Mouse (Mus musculus): ENCODE results near the gene Tbc1d10c. TPM values are rescaled to one million over a fixed set of nuclear protein-coding genes. Genes with fewer than 3 reads are reported as not detected.
"Not testable (repeated sequence)": the region's sequence is repeated elsewhere in the genome, so short reads cannot be mapped to it uniquely, and the experiment has no call there.

The Tbc1d10c gene
- polyA plus RNA-seq, 1 experiment: 23.0 TPM

DNA sequence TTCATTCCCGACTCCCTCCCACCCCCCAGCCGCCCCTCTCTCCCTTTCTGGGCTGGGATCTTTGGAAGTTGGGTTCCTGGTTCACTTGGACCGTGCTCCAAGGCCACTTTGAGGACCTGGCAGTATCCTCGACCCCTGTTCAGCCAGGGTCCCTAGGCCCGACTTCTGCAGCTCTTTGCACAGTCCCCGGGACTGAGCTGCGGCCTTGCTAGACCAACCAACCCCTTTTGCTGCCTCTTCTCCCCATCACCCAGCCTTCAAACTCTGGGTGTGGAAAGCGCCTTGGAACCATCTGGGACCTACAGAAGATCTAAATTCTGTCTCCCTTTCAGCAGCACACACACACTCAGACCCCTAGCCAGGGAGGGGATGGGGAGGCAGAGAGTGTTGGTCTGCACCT lies 42.3 kb downstream of the Tbc1d10c start:
- no peak for DNase-seq (ENCODE audit: low read depth, low spot score)
- 0% methylated on average over 8 of the region's 8 CpGs for WGBS

GRCm38 (mm10) chr19:4148491-4148806 lies 42.6 kb downstream of the Tbc1d10c start, which contains the start of gene Coro1b:
TSS of gene Coro1b (plus strand) at chr19:4148619.
- under 1% methylated on average over 33 of the region's 33 CpGs for WGBS
- DNase-seq (ENCODE audit: low read depth, low spot score): peak; percentile 72

DNA sequence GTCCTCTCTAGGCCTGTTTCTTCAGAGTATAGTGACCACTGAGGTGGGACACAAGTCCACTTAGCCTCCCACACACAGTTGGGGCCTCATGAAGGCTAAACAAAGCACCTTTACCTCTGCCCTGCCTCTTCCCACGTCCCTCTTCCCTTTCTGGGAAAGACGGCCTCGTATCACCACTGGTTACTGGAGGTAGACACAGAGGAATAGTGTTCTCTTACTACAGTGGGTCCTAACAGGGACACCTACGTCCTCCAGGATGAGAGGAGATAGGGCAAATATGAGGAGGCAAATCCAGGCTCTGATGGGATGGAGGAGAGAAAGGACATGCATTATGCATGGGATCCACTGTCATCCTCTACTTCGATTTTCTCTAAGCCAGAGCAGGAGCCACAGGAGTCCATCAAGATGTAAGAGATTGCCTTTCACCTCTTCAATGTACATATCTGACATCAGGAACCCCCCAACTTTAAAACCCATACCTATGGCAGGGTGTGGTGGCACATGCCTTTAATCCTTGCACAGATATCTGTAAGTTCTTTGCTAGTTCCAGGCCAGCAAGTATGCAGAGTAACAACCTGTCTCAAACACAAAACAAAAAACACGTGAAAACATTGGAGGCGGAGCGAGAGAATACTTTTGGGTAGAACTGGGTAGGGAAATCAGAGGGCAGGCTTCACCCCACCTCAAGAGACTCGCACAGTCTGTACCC lies 43.1 kb downstream of the Tbc1d10c start:
- 44% methylated on average over 9 of the region's 9 CpGs for WGBS
- no peak for DNase-seq (ENCODE audit: low read depth, low spot score)

- DNase-seq (ENCODE audit: low read depth, low spot score): no peak
- WGBS: 71% methylated on average over 3 of the region's 3 CpGs
Measured at GRCm38 (mm10) chr19:4147022-4147405, 44.1 kb downstream of the Tbc1d10c start.

GRCm38 (mm10) chr19:4146366-4147021 lies 44.6 kb downstream of the Tbc1d10c start:
- WGBS: 81% methylated on average over 12 of the region's 12 CpGs
- no peak for DNase-seq (ENCODE audit: low read depth, low spot score)

DNA sequence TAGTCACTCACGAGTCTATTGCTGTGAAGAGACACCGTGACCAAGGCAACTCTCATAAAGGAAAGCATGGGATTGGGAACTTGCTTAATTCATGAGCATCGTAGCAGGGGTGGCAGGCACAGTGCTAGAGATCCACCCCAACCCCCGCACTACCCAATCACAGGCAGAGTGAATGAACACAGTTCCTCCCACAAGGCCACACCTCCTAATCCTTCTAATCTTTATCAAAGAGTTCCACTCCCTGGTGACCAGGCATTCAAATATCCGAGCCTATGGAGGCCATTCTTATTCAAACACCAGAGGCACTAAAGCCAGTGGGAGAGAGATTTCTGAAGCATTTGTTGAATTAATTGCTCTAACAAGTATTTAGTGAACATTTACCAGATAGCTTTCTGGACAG lies 45.1 kb downstream of the Tbc1d10c start:
- WGBS: 94% methylated on average over 5 of the region's 5 CpGs
- no peak for DNase-seq (ENCODE audit: low read depth, low spot score)

- DNase-seq (ENCODE audit: low read depth, low spot score): no peak
- WGBS: 71% methylated on average over 16 of the region's 16 CpGs
Measured at GRCm38 (mm10) chr19:4144550-4145498, 46.3 kb downstream of the Tbc1d10c start.

GRCm38 (mm10) chr19:4143759-4144268 lies 47.3 kb downstream of the Tbc1d10c start, which contains the start of gene Cabp4:
TSS of gene Cabp4 (minus strand) at chr19:4144033.
- 73% methylated on average over 7 of the region's 7 CpGs for WGBS
- DNase-seq (ENCODE audit: low read depth, low spot score): no peak

- 85% methylated on average over 18 of the region's 18 CpGs for WGBS
- DNase-seq (ENCODE audit: low read depth, low spot score): no peak
Measured at GRCm38 (mm10) chr19:4142416-4143173, 48.5 kb downstream of the Tbc1d10c start.

DNA sequence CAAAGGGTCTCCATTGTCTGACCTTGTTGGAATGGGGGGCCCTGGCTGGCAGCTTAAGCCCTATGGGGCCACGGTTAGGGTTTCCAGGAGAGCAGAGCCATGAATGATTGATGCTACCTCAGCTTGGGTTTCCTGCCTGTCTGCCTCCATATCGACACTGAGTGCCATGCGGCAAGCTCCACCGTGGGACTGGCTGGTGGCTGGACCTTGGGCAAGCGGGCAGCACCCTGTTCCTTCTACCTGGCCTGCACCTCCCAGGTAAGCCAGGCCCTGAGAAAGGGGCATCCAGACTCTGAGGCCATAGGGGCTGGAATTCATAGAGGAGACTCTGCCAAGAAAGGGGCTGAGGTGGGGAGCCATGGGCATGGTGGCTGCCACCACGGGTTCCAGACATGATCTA lies 50.9 kb downstream of the Tbc1d10c start:
- no peak for DNase-seq (ENCODE audit: low read depth, low spot score)
- 84% methylated on average over 6 of the region's 6 CpGs for WGBS

- WGBS: 95% methylated on average over 2 of the region's 2 CpGs
- no peak for DNase-seq (ENCODE audit: low read depth, low spot score)
Measured at GRCm38 (mm10) chr19:4139446-4139845, 51.6 kb downstream of the Tbc1d10c start, which contains the start of gene Gpr152. TSS of gene Gpr152 (plus strand) at chr19:4139787.

DNA sequence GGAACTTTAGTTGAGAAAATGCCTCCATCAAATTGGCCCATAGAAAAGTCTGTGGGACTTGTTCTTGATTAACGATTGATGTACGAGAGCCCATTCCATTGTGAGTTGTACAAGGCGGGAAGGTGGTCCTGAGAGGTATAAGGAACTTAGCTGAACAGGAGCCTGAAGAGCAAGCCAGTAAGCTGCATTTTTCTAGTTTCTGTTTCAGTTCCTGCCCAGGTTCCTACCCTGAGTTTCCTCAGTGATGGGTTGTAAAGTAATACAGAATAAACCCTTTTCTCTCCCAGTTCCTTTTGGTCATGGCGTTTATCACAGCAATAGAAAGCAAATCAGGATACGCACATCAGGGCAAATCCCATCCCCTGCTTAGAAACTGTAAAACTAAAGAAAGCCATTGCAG lies 53.2 kb downstream of the Tbc1d10c start:
- WGBS: 49% methylated on average over 5 of the region's 5 CpGs
- DNase-seq (ENCODE audit: low read depth, low spot score): no peak

DNA sequence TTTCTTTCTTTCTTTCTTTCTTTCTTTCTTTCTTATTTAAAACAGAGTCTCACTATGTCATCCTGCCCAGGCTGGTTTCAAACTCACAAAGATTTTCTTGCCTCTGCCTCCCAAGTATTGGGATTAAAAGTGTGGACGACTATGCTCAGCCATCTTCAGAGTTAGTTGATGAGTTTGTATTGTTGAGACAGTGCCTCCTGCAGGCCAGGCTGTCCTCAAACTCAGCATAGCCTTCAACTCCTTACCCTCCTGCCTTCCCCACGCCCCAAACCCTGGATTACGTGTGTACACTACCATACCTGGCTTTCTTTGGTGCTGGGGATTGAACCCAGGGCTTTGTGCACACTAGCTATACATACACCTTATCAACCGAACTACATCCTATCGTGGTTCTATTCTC lies 54.6 kb downstream of the Tbc1d10c start:
- 83% methylated on average over 5 of the region's 5 CpGs for WGBS
- DNase-seq (ENCODE audit: low read depth, low spot score): no peak

GRCm38 (mm10) chr19:4135963-4136345 lies 55.1 kb downstream of the Tbc1d10c start:
- WGBS: 17% methylated on average over 8 of the region's 8 CpGs
- not testable (repeated sequence) for DNase-seq (ENCODE audit: low read depth, low spot score)

DNA sequence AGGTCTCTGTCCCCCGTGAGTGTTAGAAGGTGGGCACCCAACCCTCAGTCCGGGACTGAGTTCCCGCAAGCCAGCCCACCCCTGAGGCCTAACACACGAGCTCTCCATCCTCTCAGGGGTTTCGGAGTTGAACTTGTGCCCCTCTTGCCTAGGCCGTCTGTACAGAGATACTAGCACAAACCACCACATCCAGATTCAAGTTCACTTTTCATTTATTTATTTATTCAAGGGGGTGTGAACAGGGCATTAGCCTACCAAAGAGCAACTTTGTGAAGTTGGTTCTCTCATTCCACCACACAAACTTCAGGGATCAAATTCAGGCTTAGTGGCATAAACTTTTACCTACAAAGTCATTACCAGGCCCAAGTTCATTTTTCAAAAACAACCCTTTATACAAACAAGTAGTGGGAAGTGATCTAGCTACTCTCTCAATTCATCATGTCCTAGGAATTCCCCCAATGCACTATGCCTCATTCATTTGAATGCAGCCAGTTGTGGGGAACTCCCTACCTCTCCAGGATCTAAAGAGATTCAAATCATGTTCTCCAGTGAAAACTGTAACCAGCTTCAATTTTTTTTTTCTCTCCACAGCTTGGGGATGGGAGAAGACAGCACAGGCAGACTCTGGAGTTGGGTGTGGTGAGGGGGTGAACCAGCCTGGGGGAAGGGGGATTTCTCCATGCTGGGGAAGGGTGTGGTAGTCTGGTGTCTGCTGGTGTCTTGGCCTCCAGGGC lies 55.7 kb downstream of the Tbc1d10c start:
- DNase-seq (ENCODE audit: low read depth, low spot score): not testable (repeated sequence)
- 83% methylated on average over 6 of the region's 6 CpGs for WGBS

DNA sequence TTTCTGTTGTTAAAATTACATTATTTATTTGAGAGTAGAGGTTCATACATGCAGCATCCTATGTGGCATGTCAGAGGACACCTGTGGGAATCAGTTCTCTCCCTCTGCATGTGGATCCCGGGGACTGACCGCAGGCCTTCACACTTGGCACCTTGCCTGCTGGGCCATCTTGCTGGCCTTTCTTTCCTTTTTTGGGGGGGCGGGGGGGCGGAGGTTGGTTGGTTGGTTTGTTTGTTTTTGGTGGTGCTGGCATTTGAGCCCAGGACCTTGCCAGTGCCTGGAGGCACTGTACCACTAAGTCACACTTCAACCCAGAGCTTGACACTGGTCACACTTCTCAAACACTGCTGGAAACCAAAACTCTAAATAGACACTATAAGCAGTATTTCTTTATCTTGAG lies 56.7 kb downstream of the Tbc1d10c start:
- no peak for DNase-seq (ENCODE audit: low read depth, low spot score)
- 85% methylated on average over 4 of the region's 4 CpGs for WGBS
